Mouse (Mus musculus): Measurements from ENCODE around the gene Lysmd4. TPM values are rescaled to one million over a fixed set of nuclear protein-coding genes. Genes with fewer than 3 reads are reported as not detected.

Gene Lysmd4
- polyA plus RNA-seq (2014; fragmentation: Illumina TruSeq; extraction: RNeasy Lipid Tissue Mini Kit (QIAGEN cat#74804); ENCODE audit: low read depth, low replicate concordance): 16.8 TPM

DNA sequence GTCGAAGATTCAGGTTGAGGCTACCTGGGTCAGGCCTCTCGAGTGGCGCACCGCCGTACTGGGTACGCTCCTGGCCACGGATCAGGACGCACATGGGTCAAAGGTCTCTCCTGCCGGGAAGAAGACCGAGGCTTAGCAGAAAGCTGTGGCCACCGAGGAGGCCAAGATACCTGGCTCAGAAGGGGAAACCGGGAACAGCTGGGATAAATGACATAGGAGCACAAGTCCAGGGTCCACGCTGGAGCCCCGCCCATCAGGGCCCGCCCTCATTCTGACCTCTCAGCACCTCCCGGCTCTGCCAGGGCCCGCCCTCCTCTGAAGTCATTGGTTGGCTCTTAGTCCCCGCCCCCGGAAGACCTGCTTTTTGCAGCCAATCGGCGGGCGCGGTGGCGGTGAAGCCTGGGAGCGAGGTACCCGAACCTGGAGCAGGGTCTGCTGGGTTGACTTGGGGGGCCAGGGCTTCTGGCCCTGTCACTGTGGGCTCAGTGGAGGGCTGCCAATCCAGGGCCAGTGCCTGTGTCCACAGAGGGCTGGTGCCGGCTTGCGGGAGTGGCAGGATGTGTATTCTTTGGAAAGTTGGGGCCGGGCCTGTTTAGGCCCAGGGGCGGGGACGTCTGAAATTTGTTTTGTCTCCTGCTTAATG, at the start of gene Lysmd4:
TSS of gene Lysmd4 (plus strand) at position 325 of the 643 bp plus-strand sequence.

Other genes with a start within 250 kb of the Lysmd4 start
- 104 TPM for gene Mef2a, start 150.3 kb downstream of the Lysmd4 start, polyA plus RNA-seq (2014; fragmentation: Illumina TruSeq; extraction: RNeasy Lipid Tissue Mini Kit (QIAGEN cat#74804); ENCODE audit: low read depth, low replicate concordance)

All from heart, adult 10 weeks (tissue).